Mouse (Mus musculus): ENCODE data around the gene B3gnt2. TPM values are rescaled to one million over a fixed set of nuclear protein-coding genes. Genes with fewer than 3 reads are reported as not detected.

Gene B3gnt2
- polyA plus RNA-seq, 1 experiment = 9.7 TPM

- no peak for DNase-seq (ENCODE audit: extremely low spot score in 1 of 2, low spot score in 1 of 2)
Measured at GRCm38 (mm10) chr11:22872307-22872680, 11.5 kb upstream of the B3gnt2 start.

- DNase-seq (ENCODE audit: extremely low spot score in 1 of 2, low spot score in 1 of 2) = no peak
Measured at GRCm38 (mm10) chr11:22871628-22872306, 11.0 kb upstream of the B3gnt2 start.

- DNase-seq (ENCODE audit: extremely low spot score in 1 of 2, low spot score in 1 of 2) = no peak
Measured at GRCm38 (mm10) chr11:22868582-22868981, 7.8 kb upstream of the B3gnt2 start.

- DNase-seq (ENCODE audit: extremely low spot score in 1 of 2, low spot score in 1 of 2) = no peak
Measured at GRCm38 (mm10) chr11:22867691-22868090, 6.9 kb upstream of the B3gnt2 start.

GRCm38 (mm10) chr11:22865635-22866246 lies 5.0 kb upstream of the B3gnt2 start:
- DNase-seq (ENCODE audit: extremely low spot score in 1 of 2, low spot score in 1 of 2) = no peak

GRCm38 (mm10) chr11:22864305-22865060 lies 3.7 kb upstream of the B3gnt2 start:
- no peak for DNase-seq (ENCODE audit: extremely low spot score in 1 of 2, low spot score in 1 of 2)

- DNase-seq (ENCODE audit: extremely low spot score in 1 of 2, low spot score in 1 of 2) = no peak
Measured at GRCm38 (mm10) chr11:22863581-22863980, 2.8 kb upstream of the B3gnt2 start.

GRCm38 (mm10) chr11:22861315-22861714 lies 554 bp upstream of the B3gnt2 start:
- DNase-seq (ENCODE audit: extremely low spot score in 1 of 2, low spot score in 1 of 2) = no peak

GRCm38 (mm10) chr11:22859633-22860334 lies 977 bp downstream of the B3gnt2 start:
- peak; percentile 43 to 75 for DNase-seq (ENCODE audit: extremely low spot score in 1 of 2, low spot score in 1 of 2)

- no peak for DNase-seq (ENCODE audit: extremely low spot score in 1 of 2, low spot score in 1 of 2)
Measured at GRCm38 (mm10) chr11:22859301-22859632, 1.5 kb downstream of the B3gnt2 start.

- no peak for DNase-seq (ENCODE audit: extremely low spot score in 1 of 2, low spot score in 1 of 2)
Measured at GRCm38 (mm10) chr11:22858441-22859300, 2.1 kb downstream of the B3gnt2 start.

- DNase-seq (ENCODE audit: extremely low spot score in 1 of 2, low spot score in 1 of 2) = no peak
Measured at GRCm38 (mm10) chr11:22857705-22858440, 2.9 kb downstream of the B3gnt2 start.

GRCm38 (mm10) chr11:22857106-22857704 lies 3.6 kb downstream of the B3gnt2 start:
- DNase-seq (ENCODE audit: extremely low spot score in 1 of 2, low spot score in 1 of 2) = no peak

GRCm38 (mm10) chr11:22856371-22856965 lies 4.3 kb downstream of the B3gnt2 start:
- DNase-seq (ENCODE audit: extremely low spot score in 1 of 2, low spot score in 1 of 2) = no peak

GRCm38 (mm10) chr11:22854571-22854970 lies 6.2 kb downstream of the B3gnt2 start:
- no peak for DNase-seq (ENCODE audit: extremely low spot score in 1 of 2, low spot score in 1 of 2)

GRCm38 (mm10) chr11:22853477-22854157 lies 7.1 kb downstream of the B3gnt2 start:
- no peak for DNase-seq (ENCODE audit: extremely low spot score in 1 of 2, low spot score in 1 of 2)

GRCm38 (mm10) chr11:22852510-22852909 lies 8.3 kb downstream of the B3gnt2 start:
- no peak for DNase-seq (ENCODE audit: extremely low spot score in 1 of 2, low spot score in 1 of 2)

- no peak for DNase-seq (ENCODE audit: extremely low spot score in 1 of 2, low spot score in 1 of 2)
Measured at GRCm38 (mm10) chr11:22851416-22851815, 9.3 kb downstream of the B3gnt2 start.

Data from frontal cortex, adult 2 months (tissue).